Mouse (Mus musculus) urinary bladder, postnatal 4 days (tissue): ENCODE data around the gene Itgae.

Source experiments
- DNase-seq, 2 experiments: peaks; one replicate each; pipeline ENCODE4 v3.0.0; 2021 to 2022; ENCODE audit warnings: low spot score in 2 of 2

The Itgae gene

DNA sequence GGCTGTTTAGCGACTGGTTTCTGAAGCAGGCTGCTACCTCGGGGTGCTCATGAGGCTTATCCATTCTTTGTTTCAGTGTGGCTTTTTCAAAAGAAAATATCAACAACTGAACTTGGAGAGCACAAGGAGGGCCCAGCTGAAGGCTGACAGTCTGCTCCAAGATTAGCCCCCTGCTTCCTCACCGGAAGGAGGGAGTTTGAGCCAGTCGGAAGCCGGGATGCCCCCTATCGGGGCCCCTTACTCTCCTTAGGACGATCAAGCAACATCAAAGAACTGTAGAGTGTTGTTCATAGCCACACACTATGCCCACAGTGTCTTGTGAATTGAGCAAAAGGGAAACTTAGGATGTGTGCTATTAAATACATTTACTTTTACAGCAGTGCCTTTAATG is 56.6 kb downstream of the Itgae start:
- no peak for DNase-seq

DNA sequence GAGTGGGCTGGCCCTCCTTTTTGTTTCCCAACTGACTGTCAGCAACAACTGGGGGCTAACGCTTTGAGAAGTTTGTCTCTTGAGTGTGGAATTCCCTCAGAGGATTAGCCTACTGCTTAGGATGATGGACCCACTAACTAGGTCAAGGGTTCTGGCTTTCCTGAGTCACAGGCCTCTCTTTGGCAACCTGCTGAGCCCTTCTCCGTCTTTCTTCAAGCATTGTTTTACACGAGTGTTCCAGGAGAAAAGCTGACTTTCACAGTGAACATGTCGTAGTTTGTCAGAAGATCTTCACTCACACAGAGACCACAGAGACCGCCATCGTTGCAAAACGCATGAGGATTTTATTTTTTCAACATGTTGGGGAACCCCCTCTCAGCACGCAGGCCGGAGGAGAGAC is 57.8 kb downstream of the Itgae start:
- DNase-seq = no peak

DNA sequence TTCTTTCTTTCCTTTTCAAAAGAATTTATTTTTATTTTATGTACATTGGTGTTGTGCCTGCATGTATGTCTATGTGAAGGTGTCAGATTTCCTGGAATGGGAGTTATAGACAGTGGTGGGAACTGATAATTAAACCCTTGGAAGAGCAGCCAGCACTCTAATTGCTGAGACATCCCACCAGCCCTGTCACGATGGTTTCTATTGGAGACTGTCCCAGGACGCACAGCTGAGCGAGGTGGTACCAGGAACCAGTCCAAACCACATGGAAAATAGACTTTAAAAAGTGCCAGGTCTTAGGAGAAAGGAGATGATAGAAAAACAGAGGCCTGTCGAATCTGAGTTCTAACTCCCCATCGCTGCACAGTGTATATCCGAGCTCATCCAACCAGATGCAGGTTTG is 64.7 kb downstream of the Itgae start:
- DNase-seq = no peak

DNA sequence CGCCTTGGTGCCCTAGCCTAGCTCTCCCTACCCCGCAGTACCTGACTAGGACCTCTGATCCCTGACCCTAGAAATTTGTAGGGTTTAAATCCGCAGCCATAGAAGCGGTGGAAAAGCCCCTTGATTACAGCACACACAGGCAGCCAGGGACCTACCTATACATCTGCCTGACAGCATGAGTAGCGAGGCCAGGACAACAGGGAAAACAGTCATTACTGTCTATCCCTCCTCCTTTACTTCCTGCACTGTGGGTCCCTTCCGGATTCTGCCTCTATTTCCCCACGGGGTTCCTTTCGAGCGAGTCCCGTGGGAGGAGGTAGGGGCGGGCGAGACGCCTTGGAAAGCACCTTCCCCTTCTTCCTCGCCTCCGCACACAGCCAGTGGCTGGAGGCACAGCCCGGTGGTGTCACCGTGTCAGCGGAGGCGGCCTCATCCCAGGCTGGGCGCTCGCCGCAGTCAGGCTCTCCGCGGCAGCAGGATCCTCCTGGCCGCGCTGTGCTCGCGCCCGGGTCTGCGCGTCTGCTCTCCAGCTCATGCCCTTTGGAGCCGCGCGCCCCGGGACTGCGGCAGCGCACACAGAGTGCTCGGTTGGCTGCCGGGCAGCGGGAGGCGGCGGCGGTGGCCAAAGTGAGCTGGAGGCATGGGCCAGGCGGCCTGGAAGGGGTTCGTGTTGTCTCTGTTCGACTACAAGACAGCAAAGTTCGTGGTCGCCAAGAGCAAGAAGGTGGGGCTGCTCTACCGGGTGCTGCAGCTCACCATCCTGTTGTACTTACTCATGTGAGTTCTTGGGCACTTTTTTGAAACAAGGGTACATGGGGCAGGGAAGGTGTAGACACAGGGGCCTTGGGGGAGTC is 69.8 kb downstream of the Itgae start, which contains the start of gene P2rx5:
Gene P2rx5, plus strand, starts transcription at position 465 of the 854 bp plus-strand sequence.
- DNase-seq = no peak

DNA sequence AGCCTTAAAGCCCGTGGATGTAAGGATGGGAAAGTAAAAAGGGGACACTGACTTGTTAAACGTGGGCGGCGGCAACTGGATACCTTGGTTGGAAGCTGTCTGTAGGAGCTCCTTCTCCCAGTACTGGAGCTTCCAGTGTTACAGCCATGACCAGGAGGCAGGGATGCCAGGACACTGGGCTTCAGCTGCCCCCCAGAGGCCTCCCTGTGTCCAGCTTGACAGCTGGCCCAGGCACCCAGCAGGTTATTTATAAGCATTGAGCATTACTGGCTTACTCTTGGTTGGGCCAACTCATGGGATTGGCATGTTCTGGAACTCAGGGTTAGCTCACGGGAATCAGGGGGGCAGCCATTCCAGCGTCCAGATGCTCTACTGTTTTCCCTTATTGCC is 70.4 kb downstream of the Itgae start:
- DNase-seq = no peak

DNA sequence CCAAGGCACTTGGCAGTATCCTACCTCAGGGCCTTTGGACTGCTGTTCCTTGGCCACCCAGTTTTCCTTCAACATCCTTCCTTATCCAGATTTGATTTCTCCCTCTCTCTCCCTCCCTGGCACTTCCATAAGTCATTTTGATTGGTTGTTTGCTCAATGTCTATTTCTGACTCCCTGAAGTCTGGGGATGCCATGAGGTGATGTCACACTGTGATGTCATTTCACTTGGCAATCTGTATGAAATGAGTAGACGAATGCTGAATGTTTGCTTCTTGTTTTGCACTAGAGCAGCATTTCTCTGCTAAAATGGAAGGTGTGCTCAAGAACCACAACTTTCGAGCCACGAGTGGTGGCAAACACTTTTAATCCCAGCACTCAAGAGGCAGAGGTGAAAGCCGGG is 71.2 kb downstream of the Itgae start:
- no peak for DNase-seq

DNA sequence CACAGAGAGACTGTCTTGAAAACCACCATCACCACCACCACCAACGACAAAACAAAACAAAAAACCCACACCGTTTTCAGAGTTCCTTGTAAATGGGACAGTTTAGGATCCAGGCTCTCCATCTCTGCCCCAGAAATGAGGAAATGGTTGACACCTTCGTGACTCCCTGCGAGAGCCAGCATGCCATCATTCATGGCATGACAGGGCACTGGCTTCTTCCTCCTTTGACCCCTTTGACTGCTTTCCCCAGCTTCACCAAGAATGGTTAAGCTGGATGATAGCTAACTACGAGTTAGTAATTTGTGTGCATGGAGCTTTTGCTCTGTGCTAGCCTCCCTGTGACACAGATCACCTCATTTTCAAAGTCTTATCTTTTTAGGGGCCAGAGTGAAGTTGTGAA is 71.9 kb downstream of the Itgae start:
- no peak for DNase-seq

DNA sequence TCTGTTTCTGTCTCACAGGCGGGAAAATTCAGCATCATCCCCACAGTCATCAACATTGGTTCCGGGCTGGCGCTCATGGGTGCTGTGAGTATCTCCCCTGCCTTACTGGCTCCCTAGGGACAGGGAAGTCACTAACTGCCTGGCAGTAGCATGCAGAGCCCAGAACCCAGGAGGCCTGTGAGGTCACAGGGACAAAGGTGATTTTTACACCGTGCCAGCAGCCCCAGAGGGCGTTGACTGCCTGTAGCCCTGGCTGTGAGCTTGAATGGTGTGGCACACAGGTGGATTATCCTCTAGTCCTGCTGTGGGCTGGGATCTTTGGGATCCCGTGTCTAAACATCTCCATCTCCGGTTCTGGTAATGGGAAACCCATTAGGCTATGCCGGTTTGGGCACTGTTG is 77.7 kb downstream of the Itgae start:
- no peak for DNase-seq

DNA sequence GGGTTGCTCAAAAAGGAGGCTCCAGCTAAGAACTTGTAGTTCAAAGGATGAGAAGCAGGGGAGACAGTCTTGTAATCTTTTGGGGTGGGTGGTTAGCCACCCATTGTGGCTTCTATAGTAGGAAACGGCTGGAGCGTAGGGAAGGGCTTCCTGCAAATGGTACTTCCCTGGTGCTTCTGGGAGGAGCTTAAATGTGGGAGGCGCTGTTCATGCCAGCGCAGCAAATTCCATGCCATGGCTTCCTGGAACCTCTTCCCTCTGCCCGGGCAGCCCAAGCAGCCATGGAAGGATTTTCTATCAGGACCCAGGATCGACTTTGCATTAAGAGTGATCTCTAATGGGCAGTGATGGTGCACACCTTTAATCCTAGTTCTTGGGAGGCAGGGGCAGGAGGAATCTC is 78.2 kb downstream of the Itgae start:
- DNase-seq = no peak

DNA sequence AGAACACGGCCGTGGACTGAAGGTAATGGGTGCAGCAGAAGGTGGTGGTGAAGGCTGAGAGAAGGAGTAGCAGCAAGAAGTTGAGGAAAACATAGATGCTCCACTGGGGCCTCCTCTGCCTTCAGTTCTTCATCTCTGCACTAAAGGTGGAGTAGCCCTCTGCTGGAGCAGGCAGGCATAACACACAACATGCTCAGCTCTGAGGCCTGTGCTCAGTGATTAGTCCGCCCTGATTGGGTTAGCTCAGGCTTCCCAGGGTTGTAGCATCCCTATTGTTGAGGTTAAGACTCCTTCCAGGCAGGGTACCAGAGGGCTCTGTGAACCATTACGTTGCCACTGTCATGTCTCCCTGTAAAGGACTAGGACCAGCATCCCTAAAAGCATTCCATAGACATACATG is 78.8 kb downstream of the Itgae start:
- DNase-seq = peak in 1 of 2 experiments; percentile 69

DNA sequence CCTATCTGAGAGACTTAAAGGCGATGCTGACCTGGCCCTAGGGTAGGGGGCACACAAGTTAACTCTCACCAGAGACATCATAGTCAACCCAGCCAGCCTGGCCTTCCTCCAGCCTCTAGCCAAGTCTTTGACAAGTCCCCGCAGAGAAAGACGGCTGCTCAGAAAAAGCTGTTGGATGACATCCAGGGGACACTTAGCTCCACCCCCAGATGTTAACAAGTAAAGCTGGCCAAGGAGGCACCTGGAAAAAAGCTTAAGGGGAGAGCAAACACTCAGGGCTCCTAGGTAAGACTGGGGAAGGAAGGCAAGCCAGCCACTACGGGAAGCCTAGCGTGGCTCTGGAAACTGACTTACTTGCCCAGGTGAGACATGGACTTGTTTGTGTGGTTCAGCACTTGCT is 81.8 kb downstream of the Itgae start:
- DNase-seq = no peak

DNA sequence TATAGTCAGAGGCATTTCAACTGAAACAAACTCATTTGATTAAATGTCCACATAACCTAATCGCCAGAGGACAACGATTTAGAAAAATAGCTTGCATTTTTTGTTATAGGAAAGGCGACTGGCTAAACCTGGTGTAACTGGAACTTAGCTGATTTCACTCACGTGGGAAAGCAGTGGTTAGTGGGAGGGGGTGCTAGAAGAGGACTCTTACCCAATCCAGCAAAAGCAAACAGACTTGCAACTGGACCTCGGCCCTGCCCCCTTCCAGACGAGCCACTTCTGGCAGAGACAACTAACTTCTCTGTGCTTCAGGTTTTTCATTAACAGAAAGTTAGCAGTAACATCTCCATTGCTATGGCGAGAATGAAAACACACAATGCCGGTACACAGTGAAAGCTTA is 85.2 kb downstream of the Itgae start:
- DNase-seq = no peak

DNA sequence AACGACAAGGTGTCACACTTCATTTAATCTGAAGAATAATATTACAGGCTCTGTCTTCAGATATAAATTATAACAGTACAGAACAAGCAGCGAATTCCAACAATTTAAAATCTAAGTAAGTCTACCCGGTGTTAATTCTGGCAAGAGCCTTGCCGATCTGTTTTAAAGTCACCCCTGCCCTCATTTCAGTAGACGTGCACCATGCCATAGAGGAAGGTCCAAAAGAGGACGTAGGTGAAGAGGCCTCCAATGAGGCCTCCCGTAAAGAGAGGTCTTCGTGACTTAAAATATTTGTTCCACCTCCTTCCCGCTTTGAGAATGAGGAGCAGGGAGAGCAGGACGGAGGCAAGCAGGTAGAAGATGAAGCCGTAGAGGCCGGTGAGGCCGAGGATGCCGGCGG is 85.8 kb downstream of the Itgae start:
- no peak for DNase-seq

DNA sequence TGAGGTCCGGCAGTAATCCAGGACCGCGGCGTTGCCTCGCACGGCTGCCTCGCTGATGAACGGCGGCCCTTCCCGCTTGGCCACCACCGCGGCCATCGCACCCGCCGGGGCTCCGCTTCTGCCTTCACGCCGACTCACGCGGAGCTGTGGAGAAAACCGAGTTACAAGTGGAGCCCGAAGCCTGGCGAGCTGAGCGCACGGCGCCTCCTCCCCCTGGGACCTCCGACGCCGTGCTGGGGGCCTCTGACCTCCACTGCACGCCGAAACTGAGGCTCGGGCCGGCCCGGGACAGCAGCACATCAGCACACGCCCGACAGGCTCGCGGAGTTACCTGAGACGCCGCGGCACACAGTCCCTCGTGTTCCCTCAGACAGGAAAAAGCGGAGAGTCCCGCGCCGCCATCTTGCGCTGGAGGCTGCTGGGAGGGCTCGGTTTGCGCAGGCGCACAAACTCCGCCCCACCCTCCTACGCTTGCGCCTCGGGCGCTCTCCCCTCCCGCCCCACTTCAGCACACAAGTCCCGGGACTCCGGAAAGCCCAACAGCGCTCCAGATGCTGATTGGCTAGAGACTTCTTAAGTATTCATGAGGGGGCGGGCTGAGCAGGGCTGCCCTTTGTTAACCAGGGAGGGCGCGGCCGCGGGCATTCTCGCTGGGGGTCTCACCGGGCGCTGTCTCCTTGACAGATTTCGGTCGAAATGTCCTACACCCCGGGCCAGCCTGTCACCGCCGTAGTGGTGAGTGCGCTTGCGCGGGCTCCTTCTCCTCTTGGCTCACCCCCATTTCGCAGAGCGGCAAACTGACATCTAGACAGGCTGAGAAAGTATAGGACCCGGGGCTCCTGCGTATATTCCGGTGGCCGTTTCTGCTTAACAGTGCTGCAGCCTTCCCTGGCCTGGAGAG is 86.5 kb downstream of the Itgae start, which contains the start of the genes Emc6 and Tax1bp3:
Gene Emc6, minus strand, starts transcription at position 430 of the 901 bp plus-strand sequence.
Gene Tax1bp3, plus strand, starts transcription at position 476 of the 901 bp plus-strand sequence.
- DNase-seq = peak; percentile 95 to 97

DNA sequence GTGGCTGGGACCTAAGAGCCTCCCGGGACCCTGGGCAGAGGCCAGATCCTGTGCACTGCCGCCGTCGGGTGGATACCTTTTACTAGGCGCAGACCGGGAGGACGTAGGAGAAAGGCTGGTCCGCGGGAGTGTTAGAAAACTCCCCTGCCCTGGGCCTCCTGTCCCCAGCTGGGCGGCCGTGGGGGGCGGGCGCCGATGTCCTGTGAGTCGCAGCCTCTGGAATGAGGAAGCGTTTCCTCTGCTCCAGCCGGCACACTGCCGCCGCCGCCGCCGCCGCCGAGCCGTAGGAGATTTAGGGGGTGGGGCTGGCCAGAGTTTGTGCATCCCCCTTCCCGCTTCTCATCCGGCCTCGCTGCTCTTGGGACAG is 87.1 kb downstream of the Itgae start:
- DNase-seq = peak; percentile 84 to 89

DNA sequence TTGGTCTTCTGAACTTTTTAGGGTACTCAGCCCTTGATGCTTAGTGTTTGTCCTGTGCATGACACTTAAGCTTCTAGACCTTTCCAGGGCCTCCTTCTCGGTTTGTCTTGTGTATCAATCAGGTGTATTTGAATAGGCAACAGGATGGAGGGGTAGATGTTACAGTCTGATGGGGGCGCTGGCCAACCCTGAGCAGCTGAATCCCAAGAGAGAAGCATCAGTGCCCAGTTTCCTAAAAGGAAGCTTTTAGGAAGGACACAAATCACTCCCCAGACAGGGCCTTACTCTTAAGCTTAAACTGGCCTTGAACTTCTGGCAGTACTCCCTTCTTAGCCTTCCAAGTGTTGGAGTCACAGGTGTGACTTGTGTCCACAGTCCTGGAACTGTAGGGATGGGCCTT is 87.5 kb downstream of the Itgae start:
- DNase-seq = no peak

DNA sequence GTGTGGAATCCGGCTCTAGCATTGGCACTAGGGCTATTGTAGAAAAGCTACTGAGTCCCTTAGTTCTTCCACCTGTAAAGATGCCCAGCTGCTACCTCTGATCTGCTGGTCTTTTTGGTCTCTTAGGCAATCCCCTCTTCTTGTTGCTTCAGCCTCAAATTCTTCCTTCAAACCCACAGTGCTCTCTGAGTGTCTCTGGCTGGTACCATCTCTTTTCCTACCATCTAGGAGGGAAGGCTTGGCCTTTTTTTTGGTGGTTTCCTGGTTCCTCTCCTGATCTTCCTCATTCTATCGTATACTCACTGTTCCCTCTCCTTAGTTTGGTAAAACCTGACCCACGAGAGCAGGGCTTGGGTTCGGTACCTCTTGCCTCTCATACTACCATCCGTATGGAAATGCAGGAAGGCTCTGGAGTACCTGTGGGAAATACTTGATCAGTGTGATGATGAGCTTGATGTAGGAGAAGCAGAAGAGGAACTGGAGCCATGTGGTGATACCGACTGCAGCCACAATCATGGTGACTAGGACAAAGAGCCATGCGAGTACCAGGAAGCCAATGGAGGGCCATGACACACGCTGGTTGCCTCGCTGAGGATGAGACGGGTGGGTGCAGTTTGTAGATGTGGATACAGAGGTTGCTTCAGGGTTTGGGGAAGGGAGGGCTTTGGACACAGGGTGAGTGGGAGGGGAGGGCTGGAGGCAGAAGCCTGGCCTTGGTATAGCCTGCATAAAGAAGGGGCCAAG is 95.7 kb downstream of the Itgae start:
- DNase-seq = no peak

DNA sequence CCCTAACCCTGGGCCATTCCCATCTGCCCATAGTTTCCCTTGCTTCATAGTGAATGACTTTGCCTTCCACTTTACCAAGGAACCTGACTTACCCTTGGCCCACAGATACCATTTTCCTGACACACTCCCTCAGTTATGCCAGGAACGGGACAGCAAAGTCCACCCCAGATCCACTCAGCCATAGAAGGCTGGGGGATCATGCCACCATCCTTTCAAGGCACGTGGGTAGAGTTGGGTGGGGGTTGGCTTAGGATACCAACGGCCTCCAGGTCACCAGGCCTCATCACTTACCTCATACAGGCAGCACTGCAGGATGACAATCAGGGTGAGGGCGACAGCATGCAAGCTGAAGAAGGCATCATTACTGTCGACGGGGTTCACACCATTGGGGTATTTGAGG is 96.8 kb downstream of the Itgae start:
- no peak for DNase-seq

DNA sequence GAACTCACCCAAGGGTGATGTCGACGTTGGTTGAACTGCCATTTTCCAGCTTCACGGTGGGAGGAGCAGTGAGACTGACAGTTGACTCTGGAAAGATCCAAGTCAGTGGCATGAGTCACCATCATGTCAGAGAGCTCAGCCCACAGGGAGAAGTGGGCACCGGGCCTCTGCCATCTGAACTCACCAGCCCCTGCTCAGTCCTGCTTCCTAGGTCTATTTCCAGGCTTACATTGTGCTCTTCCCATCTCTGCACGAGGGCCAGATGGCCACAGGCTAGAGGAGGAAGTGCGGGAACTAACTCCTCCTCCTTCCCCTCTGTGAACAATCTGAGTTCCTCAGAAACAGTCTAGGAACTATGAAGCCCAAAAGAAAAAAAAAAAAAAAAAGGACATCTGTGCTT is 102.7 kb downstream of the Itgae start:
- no peak for DNase-seq

DNA sequence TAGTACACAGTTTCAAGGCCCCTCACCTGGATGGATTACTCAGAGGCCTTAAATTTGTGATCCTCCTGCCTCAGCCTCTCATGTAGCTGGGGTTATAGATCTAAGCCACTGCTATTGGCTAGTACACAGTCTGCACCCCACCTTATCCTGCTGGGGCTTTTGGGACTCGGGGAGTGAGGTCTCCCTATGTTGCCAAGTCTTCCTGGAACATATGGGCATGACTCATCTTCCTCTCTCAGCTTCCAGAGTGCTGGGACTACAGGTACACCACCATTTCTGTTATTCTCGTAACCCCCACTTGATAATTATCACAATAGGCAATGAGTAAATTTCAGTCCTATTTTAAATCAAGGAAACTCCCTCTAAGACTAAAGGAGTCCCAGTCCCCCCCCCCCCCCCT is 104.1 kb downstream of the Itgae start:
- no peak for DNase-seq
